Comparison of ENCODE assay signal across 20 mouse cellular contexts in the genomic region with DNA sequence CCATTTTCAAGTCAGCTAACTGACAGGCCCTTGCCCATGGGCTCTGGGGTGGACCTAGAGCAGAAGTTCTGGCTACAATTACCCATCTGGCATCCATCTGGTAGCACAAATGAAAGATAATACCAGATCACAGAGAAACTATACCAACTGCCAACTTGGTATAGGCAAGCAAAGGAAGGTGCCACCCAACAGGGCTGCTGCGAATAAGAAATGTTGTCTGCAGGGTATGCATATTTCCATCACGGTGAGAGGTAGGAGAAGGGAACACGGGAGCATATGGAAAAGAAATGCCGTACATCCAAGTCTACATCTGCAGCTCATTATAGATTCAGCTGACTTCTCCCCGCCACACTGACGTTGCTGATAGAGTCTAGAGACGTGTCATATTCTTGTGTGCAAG.
A peak's percentile ranks its signal among the peaks of the same experiment; 100 is the strongest.
DNase-seq lines count a peak whose midpoint lies in the region; ATAC-seq and TF ChIP-seq lines count a peak whose summit lies in the region.
"Had no signal": no experiment of that assay in that cellular context is flagged by ENCODE, and none has a peak within 500 bp of the region (broad histone marks: within the 10 kb centered on the region; RNA-seq: fewer than 3 reads in every experiment).

No protein-coding gene starts in this region.

- 61% methylated on average over 7 of the region's 7 CpGs for WGBS in forebrain, embryonic 13.5 days
- 51% methylated on average over 7 of the region's 7 CpGs for WGBS in forebrain, postnatal 0 days
- 71% methylated on average over 7 of the region's 7 CpGs for WGBS in midbrain, embryonic 16.5 days
- 83% methylated on average over 7 of the region's 7 CpGs for WGBS in midbrain, embryonic 14.5 days
- 48% methylated on average over 7 of the region's 7 CpGs for WGBS in forebrain, embryonic 15.5 days
- 15% methylated on average over 7 of the region's 7 CpGs for WGBS in limb, embryonic 13.5 days

- peak overlapping the region; percentile 66 for H3K27ac ChIP-seq in forebrain, embryonic 13.5 days
- no peak overlapping the region for H3K27ac ChIP-seq in forebrain, postnatal 0 days (ENCODE audit: low read depth, low read length)
- peak overlapping the region; percentile 32; the same call in 1 of the 2 replicates for H3K27ac ChIP-seq in midbrain, embryonic 16.5 days (ENCODE audit: low read length)
- H3K27ac ChIP-seq in midbrain, embryonic 14.5 days (replicated peaks; ENCODE audit: low read depth, low read length) = no peak overlapping the region
- H3K27ac ChIP-seq in forebrain, embryonic 15.5 days (replicated peaks) = peak overlapping the region; percentile 74
- 0 out of 2 replicates have a peak overlapping the region, but pooled peaks have one; percentile 35 for H3K27ac ChIP-seq in limb, embryonic 13.5 days
- H3K27ac ChIP-seq: embryonic facial prominence, embryonic 15.5 days; kidney, embryonic 15.5 days; midbrain, embryonic 15.5 days had no signal

- peak; percentile 41 for ATAC-seq in forebrain, embryonic 13.5 days
- no peak for ATAC-seq in forebrain, postnatal 0 days
- ATAC-seq in midbrain, embryonic 16.5 days = no peak
- ATAC-seq in midbrain, embryonic 14.5 days (ENCODE audit: low FRiP score, low TSS enrichment) = no peak
- ATAC-seq in forebrain, embryonic 15.5 days (replicated peaks) = peak; percentile 70
- peak; percentile 64; the same call in 1 of the 2 replicates for ATAC-seq in limb, embryonic 13.5 days (ENCODE audit: low FRiP score, low read depth)
- ATAC-seq: intestine, postnatal 0 days; midbrain, embryonic 15.5 days had no signal

- H3K4me1 ChIP-seq in forebrain, embryonic 13.5 days = peaks cover 29% of the 10 kb centered on the region
- peaks cover 12% of the 10 kb centered on the region for H3K4me1 ChIP-seq in forebrain, postnatal 0 days (ENCODE audit: insufficient read depth)
- H3K4me1 ChIP-seq in midbrain, embryonic 16.5 days (ENCODE audit: control insufficient read depth, insufficient read depth, low read length) = peaks cover 22% of the 10 kb centered on the region
- H3K4me1 ChIP-seq in midbrain, embryonic 14.5 days (ENCODE audit: control insufficient read depth, insufficient read depth, low read length) = no peaks in the 10 kb centered on the region; the same call in 1 of the 2 replicates
- peaks cover 31% of the 10 kb centered on the region for H3K4me1 ChIP-seq in forebrain, embryonic 15.5 days
- H3K4me1 ChIP-seq in limb, embryonic 13.5 days = peaks cover 15% of the 10 kb centered on the region
- H3K4me1 ChIP-seq: kidney, embryonic 15.5 days had no signal

- H3K4me2 ChIP-seq in forebrain, embryonic 13.5 days = no peak overlapping the region
- H3K4me2 ChIP-seq in forebrain, postnatal 0 days (ENCODE audit: low read depth) = no peak overlapping the region
- no peak overlapping the region for H3K4me2 ChIP-seq in midbrain, embryonic 16.5 days (ENCODE audit: low read length)
- no peak overlapping the region for H3K4me2 ChIP-seq in midbrain, embryonic 14.5 days (ENCODE audit: low read length)
- H3K4me2 ChIP-seq in forebrain, embryonic 15.5 days (replicated peaks) = no peak overlapping the region
- H3K4me2 ChIP-seq in limb, embryonic 13.5 days (replicated peaks) = peak overlapping the region; percentile 9; the same call in 1 of the 2 replicates
- H3K4me2 ChIP-seq: embryonic facial prominence, embryonic 15.5 days; kidney, embryonic 15.5 days; midbrain, embryonic 15.5 days had no signal

- no peak for DNase-seq in forebrain, postnatal 0 days
- DNase-seq in midbrain, embryonic 14.5 days = no peak
- DNase-seq in retina, embryonic 14.5 days (ENCODE audit: low spot score) = no peak
- no peak for DNase-seq in urinary bladder, postnatal 14 days (ENCODE audit: low spot score)
- DNase-seq: adrenal gland, postnatal 14 days; cerebellum, adult 11-12 months; cerebellum, postnatal 14 days; heart, adult 11 months; lung, adult 2 months; thymus, postnatal 14 days had no signal

- TF ChIP-seq CTCF in forebrain, postnatal 0 days (IDR thresholded peaks at IDR 0.05; ENCODE audit: low read depth) = no peak

- no peak overlapping the region for H3K9ac ChIP-seq in forebrain, embryonic 13.5 days
- H3K9ac ChIP-seq in forebrain, postnatal 0 days = no peak overlapping the region
- H3K9ac ChIP-seq in midbrain, embryonic 16.5 days (ENCODE audit: low read depth, low read length) = no peak overlapping the region
- H3K9ac ChIP-seq in midbrain, embryonic 14.5 days (replicated peaks; ENCODE audit: low read length) = no peak overlapping the region
- H3K9ac ChIP-seq in forebrain, embryonic 15.5 days (replicated peaks) = no peak overlapping the region
- H3K9ac ChIP-seq in limb, embryonic 13.5 days = no peak overlapping the region
- H3K9ac ChIP-seq: embryonic facial prominence, embryonic 15.5 days; kidney, embryonic 15.5 days; midbrain, embryonic 15.5 days had no signal

- H3K4me3 ChIP-seq in forebrain, embryonic 13.5 days = no peak overlapping the region
- no peak overlapping the region for H3K4me3 ChIP-seq in forebrain, postnatal 0 days (ENCODE audit: low read depth, low read length)
- H3K4me3 ChIP-seq in midbrain, embryonic 16.5 days (ENCODE audit: low read depth, low read length) = no peak overlapping the region
- H3K4me3 ChIP-seq in midbrain, embryonic 14.5 days (replicated peaks; ENCODE audit: low read depth, low read length) = no peak overlapping the region
- no peak overlapping the region for H3K4me3 ChIP-seq in forebrain, embryonic 15.5 days
- no peak overlapping the region for H3K4me3 ChIP-seq in limb, embryonic 13.5 days
- H3K4me3 ChIP-seq: embryonic facial prominence, embryonic 15.5 days; kidney, embryonic 15.5 days; megakaryocyte, embryonic 14.5 days; midbrain, embryonic 15.5 days had no signal

- H3K27me3 ChIP-seq in forebrain, embryonic 13.5 days = no peaks in the 10 kb centered on the region
- no peaks in the 10 kb centered on the region for H3K27me3 ChIP-seq in forebrain, postnatal 0 days (ENCODE audit: insufficient read depth, low read length)
- no peaks in the 10 kb centered on the region for H3K27me3 ChIP-seq in midbrain, embryonic 16.5 days (ENCODE audit: control insufficient read depth, insufficient read depth, low read depth, low read length)
- no peaks in the 10 kb centered on the region for H3K27me3 ChIP-seq in midbrain, embryonic 14.5 days (ENCODE audit: control insufficient read depth, insufficient read depth, low read length)
- no peaks in the 10 kb centered on the region for H3K27me3 ChIP-seq in forebrain, embryonic 15.5 days
- H3K27me3 ChIP-seq in limb, embryonic 13.5 days = no peaks in the 10 kb centered on the region
- H3K27me3 ChIP-seq: embryonic facial prominence, embryonic 15.5 days; kidney, embryonic 15.5 days; megakaryocyte, embryonic 14.5 days; midbrain, embryonic 15.5 days had no signal

- H3K9me3 ChIP-seq in forebrain, embryonic 13.5 days (replicated peaks) = no peaks in the 10 kb centered on the region
- no peaks in the 10 kb centered on the region for H3K9me3 ChIP-seq in forebrain, postnatal 0 days (ENCODE audit: low read length)
- no peaks in the 10 kb centered on the region for H3K9me3 ChIP-seq in midbrain, embryonic 16.5 days (replicated peaks; ENCODE audit: control insufficient read depth, low read length, poor library complexity, severe bottlenecking)
- H3K9me3 ChIP-seq in midbrain, embryonic 14.5 days (ENCODE audit: control insufficient read depth, low read length) = no peaks in the 10 kb centered on the region
- H3K9me3 ChIP-seq in forebrain, embryonic 15.5 days = no peaks in the 10 kb centered on the region
- H3K9me3 ChIP-seq in limb, embryonic 13.5 days = 0 out of 2 replicates have a peak, but pooled peaks cover 3% of the 10 kb centered on the region
- H3K9me3 ChIP-seq: embryonic facial prominence, embryonic 15.5 days; G1E; kidney, embryonic 15.5 days; midbrain, embryonic 15.5 days had no signal

- H3K36me3 ChIP-seq in forebrain, embryonic 13.5 days (ENCODE audit: poor library complexity, severe bottlenecking) = no peaks in the 10 kb centered on the region
- H3K36me3 ChIP-seq in forebrain, postnatal 0 days (ENCODE audit: insufficient read depth) = no peaks in the 10 kb centered on the region
- H3K36me3 ChIP-seq in midbrain, embryonic 16.5 days (ENCODE audit: control insufficient read depth, insufficient read depth, low read length) = no peaks in the 10 kb centered on the region
- no peaks in the 10 kb centered on the region for H3K36me3 ChIP-seq in midbrain, embryonic 14.5 days (ENCODE audit: control insufficient read depth, insufficient read depth, low read length)
- no peaks in the 10 kb centered on the region for H3K36me3 ChIP-seq in forebrain, embryonic 15.5 days
- H3K36me3 ChIP-seq in limb, embryonic 13.5 days = no peaks in the 10 kb centered on the region
- H3K36me3 ChIP-seq: embryonic facial prominence, embryonic 15.5 days; G1E; kidney, embryonic 15.5 days; midbrain, embryonic 15.5 days had no signal

Comparison
In these comparisons a context has a peak if more than half of its experiments do, and no peak if none do; other contexts are left out.
1. ATAC-seq: peak in forebrain, embryonic 13.5 days (single experiment), forebrain, embryonic 15.5 days (single experiment) and limb, embryonic 13.5 days (single experiment); none in forebrain, postnatal 0 days (single experiment), midbrain, embryonic 16.5 days (single experiment) and midbrain, embryonic 14.5 days (single experiment).
2. H3K27ac ChIP-seq: peak in forebrain, embryonic 13.5 days (single experiment), midbrain, embryonic 16.5 days (single experiment), forebrain, embryonic 15.5 days (single experiment) and limb, embryonic 13.5 days (single experiment); none in forebrain, postnatal 0 days (single experiment) and midbrain, embryonic 14.5 days (single experiment).